24 mouse cellular contexts compared by ENCODE assay signal in the genomic region with DNA sequence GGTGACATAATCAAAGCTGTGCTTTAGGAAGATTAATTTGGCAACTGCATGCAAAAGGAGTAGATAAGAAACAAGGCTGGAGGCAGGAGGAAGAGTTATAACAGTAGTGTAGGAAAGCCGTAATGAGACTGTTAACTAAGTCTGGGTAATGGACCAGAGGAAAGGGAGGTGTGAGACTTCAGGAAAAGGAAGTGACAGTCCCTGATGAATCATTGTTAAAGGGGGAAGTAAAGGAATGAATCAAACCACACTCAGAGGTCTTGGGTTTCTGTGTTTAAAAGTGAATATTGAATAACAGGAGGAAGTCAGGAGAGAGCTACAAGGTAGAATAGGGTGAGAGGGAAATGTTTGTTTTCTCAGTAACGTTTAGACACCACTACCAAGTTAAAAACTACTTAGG.
"Had no signal": no experiment of that assay in that cellular context is flagged by ENCODE, and none has a peak within 500 bp of the region (broad histone marks: within the 10 kb centered on the region; RNA-seq: fewer than 3 reads in every experiment).

No protein-coding gene starts in this region.

- H3K4me2 ChIP-seq: limb, embryonic 12.5 days; limb, embryonic 15.5 days; liver, embryonic 11.5 days; lung, embryonic 14.5 days; midbrain, embryonic 11.5 days; midbrain, embryonic 15.5 days; neural tube, embryonic 12.5 days; neural tube, embryonic 15.5 days had no signal

- H3K9me3 ChIP-seq: limb, embryonic 12.5 days; limb, embryonic 15.5 days; midbrain, embryonic 15.5 days; neural tube, embryonic 12.5 days; neural tube, embryonic 15.5 days had no signal

- DNase-seq: kidney, adult 11 months; kidney, adult 8-10 months; kidney, postnatal 14 days; layer of hippocampus, postnatal 36 days; left cerebral cortex, postnatal 4 days; liver, postnatal 0 days; lung, embryonic 14.5 days; right cerebral cortex, adult 18-20 months; right cerebral cortex, postnatal 14 days; right cerebral cortex, postnatal 4 days; thymus, adult 2 months; thymus, postnatal 14 days had no signal

- H3K27me3 ChIP-seq: limb, embryonic 12.5 days; limb, embryonic 15.5 days; midbrain, embryonic 15.5 days; neural tube, embryonic 12.5 days; neural tube, embryonic 15.5 days had no signal

- H3K27ac ChIP-seq: left cerebral cortex, adult 2 months; limb, embryonic 12.5 days; limb, embryonic 15.5 days; liver, embryonic 14.5 days; macrophage; midbrain, embryonic 15.5 days; neural tube, embryonic 12.5 days; neural tube, embryonic 15.5 days; stomach, postnatal 0 days had no signal

- H3K36me3 ChIP-seq: limb, embryonic 12.5 days; limb, embryonic 15.5 days; midbrain, embryonic 15.5 days; neural tube, embryonic 12.5 days; neural tube, embryonic 15.5 days had no signal

- H3K4me1 ChIP-seq: limb, embryonic 12.5 days; limb, embryonic 15.5 days; midbrain, embryonic 15.5 days; neural tube, embryonic 12.5 days; neural tube, embryonic 15.5 days had no signal

- H3K9ac ChIP-seq: limb, embryonic 12.5 days; limb, embryonic 15.5 days; liver, embryonic 14.5 days; liver, postnatal 0 days; lung, embryonic 14.5 days; midbrain, embryonic 15.5 days; neural tube, embryonic 12.5 days; neural tube, embryonic 15.5 days had no signal

- ATAC-seq: liver, postnatal 0 days; lung, postnatal 0 days; midbrain, embryonic 15.5 days had no signal

- H3K4me3 ChIP-seq: left cerebral cortex, adult 2 months; limb, embryonic 12.5 days; limb, embryonic 15.5 days; midbrain, embryonic 15.5 days; neural tube, embryonic 12.5 days; neural tube, embryonic 15.5 days had no signal
